Mouse (Mus musculus): ENCODE results near the gene Itih5.

Gene Itih5

GRCm38 (mm10) chr2:10153201-10154075, at the start of gene Itih5:
TSS of gene Itih5 (plus strand) at chr2:10153571.
- DNase-seq: no peak

DNA sequence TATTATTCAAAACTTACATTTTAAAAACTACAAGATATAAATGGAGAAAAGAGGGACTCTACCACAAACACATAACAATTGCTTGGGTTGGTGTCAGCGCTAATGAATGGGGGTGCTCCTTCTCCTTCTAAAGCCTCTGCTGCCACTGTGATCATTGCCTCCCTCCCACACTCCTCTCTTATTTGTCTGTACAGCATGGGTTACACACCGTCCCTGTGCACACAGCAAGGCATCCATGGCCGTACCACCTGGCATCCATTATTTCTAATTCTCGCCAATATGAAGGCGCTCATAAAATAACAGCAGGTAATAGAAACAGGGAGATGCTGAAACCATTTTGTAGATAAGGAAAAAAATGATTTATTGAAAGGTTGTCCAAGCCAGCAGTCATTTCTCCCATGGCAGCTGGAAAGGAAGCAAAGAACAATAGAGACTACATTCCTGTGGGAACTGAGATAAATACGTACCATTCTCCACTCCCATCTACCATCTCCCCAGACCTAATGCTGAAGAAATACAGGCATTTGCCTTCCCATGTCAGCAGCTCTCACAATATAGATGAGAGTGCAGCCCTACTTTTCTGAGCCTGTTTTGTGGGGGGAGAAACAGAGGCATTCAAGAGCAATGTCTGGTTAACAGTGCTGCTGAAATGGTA, 44.7 kb upstream of the Itih5 start:
- no peak for DNase-seq

DNA sequence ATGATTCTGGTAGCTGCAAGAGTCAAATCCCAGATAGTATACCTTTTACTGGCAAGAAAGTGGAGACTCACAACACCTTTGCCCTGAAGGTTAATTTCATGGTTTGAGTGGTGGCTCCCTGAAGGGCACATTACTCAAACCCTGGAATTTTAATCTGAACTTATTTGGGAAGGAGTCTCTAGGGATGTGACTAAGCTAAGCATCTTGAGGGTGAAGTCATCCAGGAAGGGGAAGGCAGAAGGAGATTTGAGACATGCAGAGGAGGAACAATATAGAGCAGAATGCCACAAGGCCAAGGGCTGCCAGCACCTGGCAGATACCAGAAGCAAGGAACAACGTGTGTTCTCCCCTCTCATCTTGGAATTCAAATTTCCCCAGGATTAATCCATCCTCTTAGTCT, 34.6 kb upstream of the Itih5 start:
- no peak for DNase-seq

GRCm38 (mm10) chr2:10119276-10119675, 34.1 kb upstream of the Itih5 start:
- no peak for DNase-seq

GRCm38 (mm10) chr2:10121826-10122225, 31.5 kb upstream of the Itih5 start:
- DNase-seq: no peak

GRCm38 (mm10) chr2:10126122-10126521, 27.2 kb upstream of the Itih5 start:
- DNase-seq: no peak

DNA sequence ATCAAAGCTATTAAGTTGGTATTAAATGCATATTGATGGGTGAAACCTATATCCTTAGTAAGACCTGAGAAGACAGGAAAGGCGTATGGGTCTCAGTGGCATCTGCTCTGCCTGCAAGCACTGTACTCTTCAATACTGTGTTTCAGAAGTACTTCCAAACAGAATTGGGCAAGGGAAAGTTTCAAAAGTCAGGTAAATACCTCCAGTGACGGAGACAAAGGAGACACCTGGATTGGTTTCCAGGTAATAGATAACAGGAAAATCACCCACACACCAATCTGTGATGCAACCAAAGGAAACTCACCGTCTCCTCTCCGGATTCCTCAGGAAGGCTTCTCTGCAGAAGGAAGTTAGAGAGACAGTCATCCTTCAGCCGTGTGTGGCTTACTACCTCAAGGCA, 25.9 kb upstream of the Itih5 start:
- no peak for DNase-seq

GRCm38 (mm10) chr2:10128571-10128970, 24.8 kb upstream of the Itih5 start:
- no peak for DNase-seq

- DNase-seq: no peak
Observed at GRCm38 (mm10) chr2:10130341-10130990, 22.9 kb upstream of the Itih5 start.

- no peak for DNase-seq
Observed at GRCm38 (mm10) chr2:10131296-10131695, 22.1 kb upstream of the Itih5 start, which contains the start of gene Itih2. TSS of gene Itih2 (minus strand) at chr2:10131396.

DNA sequence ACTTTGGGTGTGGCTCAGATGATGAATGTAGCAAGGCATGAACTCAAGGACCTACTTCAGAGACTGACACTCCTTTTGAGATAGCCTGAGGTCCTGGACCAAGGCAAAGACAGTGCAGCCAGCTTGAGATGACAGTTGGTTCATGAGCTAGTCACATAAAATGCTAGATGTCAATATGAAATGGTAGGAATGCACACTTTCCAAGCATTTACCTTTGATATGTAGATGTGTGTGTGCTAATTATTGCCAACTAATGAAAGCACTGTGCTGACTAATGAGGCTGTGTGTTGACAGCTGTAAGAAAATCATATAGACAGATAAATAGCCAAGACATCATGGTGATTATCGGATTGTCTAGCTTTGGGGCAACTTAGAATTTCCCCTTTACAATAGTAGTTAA, 21.2 kb upstream of the Itih5 start:
- no peak for DNase-seq

DNA sequence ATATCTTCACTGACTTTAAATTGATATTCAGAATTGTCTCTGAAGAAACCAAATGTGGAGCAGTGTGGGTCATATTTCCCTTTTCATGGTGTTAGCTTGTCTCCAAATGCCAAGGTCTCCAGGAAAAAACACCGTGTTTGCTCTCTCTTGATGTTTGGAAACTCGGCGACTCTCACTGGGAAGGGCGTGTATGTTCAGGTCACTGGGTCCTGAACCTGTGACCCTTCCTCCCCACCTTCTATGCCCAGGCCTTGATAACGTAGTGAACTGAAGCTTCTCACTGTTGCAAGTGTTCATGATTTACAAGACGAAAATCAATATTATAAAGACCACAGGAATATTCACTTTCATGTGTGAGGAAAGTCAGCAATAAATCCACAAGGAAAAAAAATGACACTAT, 19.4 kb upstream of the Itih5 start:
- DNase-seq: no peak

- DNase-seq: no peak
Observed at GRCm38 (mm10) chr2:10137320-10137719, 16.1 kb upstream of the Itih5 start.

- no peak for DNase-seq
Observed at GRCm38 (mm10) chr2:10140456-10140855, 12.9 kb upstream of the Itih5 start.

DNA sequence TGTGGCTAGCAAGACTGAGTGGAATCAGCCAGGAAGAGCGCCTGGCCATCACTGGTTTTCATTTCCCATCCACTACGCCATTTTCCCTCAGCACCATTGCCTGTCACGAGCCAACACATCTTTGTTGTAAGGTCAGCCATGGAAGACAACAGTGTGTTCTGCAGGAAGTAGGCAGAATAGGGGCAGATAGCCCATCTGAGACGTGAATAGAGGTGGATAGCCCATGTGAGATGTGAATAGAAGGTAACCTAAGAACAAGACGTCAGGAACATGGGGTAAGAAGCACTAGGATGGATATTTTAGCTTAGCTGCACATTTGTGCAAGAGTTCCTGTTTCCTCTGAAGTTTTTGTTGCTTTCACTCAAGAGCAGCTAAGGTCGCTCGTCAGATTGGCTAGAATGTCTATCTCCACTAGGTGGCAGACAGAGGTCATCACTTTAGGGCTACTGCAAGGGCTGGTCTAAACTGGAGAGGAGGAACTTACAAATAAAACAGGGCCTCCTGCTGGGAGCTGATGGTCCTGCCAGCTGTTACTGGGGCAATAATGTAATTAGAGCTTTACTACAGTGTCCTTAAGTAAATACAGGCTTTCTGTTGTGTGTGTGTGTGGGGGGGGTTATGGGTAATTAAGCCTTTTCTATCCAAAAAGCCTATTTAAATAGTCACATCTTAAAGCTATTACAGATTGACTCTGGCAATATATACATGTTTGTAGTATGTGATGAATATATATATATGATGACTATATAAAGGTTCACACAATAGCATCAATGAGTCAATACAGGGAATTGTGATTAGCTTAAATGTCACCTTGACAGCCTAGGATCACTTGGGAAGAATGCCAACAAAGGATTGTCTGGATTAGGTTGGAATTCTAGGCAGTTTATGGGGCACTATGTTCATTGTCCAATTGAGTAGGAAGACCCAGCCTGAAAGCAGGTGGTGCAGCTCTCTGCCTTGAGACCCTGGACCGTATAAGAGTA, 10.6 kb upstream of the Itih5 start:
- peak; percentile 15 for DNase-seq

- DNase-seq: no peak
Observed at GRCm38 (mm10) chr2:10145514-10145913, 7.9 kb upstream of the Itih5 start.

DNA sequence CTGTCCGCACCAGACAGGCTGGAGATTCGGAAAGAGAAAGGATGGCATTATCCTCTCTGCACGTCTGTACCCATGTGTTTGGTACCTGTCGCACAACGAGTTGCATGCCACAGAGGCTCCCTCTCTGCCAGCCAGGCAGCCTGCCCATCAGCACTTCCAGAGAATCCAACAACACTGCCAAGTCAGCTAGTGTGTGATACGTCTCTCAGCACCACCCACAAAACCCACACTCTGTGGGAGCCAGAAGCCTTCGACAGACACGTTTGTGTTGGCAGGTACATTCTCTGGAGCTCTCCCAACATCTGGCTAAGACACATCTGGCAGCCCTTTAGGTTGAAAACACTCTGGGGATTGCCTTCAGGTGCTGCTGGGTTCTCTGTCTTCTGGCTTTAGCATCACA, 6.2 kb upstream of the Itih5 start:
- no peak for DNase-seq

GRCm38 (mm10) chr2:10152590-10152989, 781 bp upstream of the Itih5 start:
- no peak for DNase-seq

- DNase-seq: no peak
Observed at GRCm38 (mm10) chr2:10157184-10157583, 3.8 kb downstream of the Itih5 start.

GRCm38 (mm10) chr2:10162011-10162410, 8.6 kb downstream of the Itih5 start:
- DNase-seq: no peak

DNA sequence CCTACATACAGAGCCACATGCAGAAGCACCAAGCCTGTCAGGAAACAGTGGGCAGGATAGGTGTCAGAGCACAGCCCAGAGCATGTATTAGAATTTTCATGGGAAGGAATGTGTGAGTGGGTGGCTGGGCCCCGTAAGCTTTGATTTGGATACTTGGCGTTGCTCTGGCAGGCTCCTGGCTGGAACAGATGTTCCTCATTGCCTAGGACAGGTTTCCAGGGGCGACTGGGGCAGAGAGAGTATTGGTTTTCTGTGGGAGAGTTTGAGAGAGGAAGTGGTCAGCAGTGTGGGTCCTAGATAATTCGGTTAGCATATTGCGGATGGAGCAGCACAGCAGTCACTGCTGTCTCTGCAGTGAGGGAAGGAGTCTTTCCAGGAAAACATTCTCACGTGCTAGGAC, 13.3 kb downstream of the Itih5 start:
- DNase-seq: no peak

DNA sequence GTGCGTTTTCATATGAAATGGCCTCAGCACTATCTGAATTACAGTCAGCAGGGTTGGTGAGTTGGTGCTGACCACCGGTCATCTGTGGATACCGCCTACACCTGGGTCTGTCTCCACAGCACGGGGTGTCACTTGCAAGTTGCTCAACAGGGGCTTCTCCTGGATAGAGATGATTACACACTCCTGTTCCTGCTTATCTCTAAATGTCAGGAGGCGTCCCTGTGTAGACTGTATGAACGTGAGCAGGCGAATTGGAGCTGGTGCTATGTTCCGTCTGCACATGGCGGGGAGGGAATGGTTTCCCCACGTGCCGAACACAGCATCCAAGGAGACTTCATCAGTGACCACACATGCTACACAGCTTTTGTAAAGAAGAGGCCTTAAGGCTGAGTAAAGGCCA, 13.9 kb downstream of the Itih5 start:
- no peak for DNase-seq

- no peak for DNase-seq
Observed at GRCm38 (mm10) chr2:10168016-10168415, 14.6 kb downstream of the Itih5 start.

Data from cerebellum, adult 8-10 months (tissue).